Mouse (Mus musculus): ENCODE measurements around the gene 4930563M21Rik. TPM values are rescaled to one million over a fixed set of nuclear protein-coding genes. Genes with fewer than 3 reads are reported as not detected.
"Not testable (repeated sequence)": the region's sequence is repeated elsewhere in the genome, so short reads cannot be mapped to it uniquely, and the experiment has no call there.

Gene 4930563M21Rik
- total RNA-seq (2017): not detected in 2 replicates

GRCm38 (mm10) chr9:56010450-56010849, at the start of gene 4930563M21Rik:
Gene 4930563M21Rik (minus strand): TSS chr9:56010550.
- ATAC-seq (ENCODE audit: extremely low read depth, insufficient number of reproducible peaks, low FRiP score, poor library complexity, severe bottlenecking): no peak

GRCm38 (mm10) chr9:56056147-56056546, 45.8 kb upstream of the 4930563M21Rik start:
- no peak for ATAC-seq (ENCODE audit: extremely low read depth, insufficient number of reproducible peaks, low FRiP score, poor library complexity, severe bottlenecking)

- no peak for ATAC-seq (ENCODE audit: extremely low read depth, insufficient number of reproducible peaks, low FRiP score, poor library complexity, severe bottlenecking)
Measured at GRCm38 (mm10) chr9:56053796-56054195, 43.4 kb upstream of the 4930563M21Rik start.

- ATAC-seq (ENCODE audit: extremely low read depth, insufficient number of reproducible peaks, low FRiP score, poor library complexity, severe bottlenecking): no peak
Measured at GRCm38 (mm10) chr9:56042181-56042621, 31.9 kb upstream of the 4930563M21Rik start.

GRCm38 (mm10) chr9:56041372-56042180, 31.2 kb upstream of the 4930563M21Rik start, which contains the start of gene Rcn2:
Gene Rcn2 (plus strand): TSS chr9:56041845.
- peak; percentile 100 for ATAC-seq (ENCODE audit: extremely low read depth, insufficient number of reproducible peaks, low FRiP score, poor library complexity, severe bottlenecking)

GRCm38 (mm10) chr9:56032219-56032618, 21.9 kb upstream of the 4930563M21Rik start:
- ATAC-seq (ENCODE audit: extremely low read depth, insufficient number of reproducible peaks, low FRiP score, poor library complexity, severe bottlenecking): no peak

GRCm38 (mm10) chr9:56027292-56027691, 16.9 kb upstream of the 4930563M21Rik start:
- no peak for ATAC-seq (ENCODE audit: extremely low read depth, insufficient number of reproducible peaks, low FRiP score, poor library complexity, severe bottlenecking)

GRCm38 (mm10) chr9:56024772-56025171, 14.4 kb upstream of the 4930563M21Rik start:
- ATAC-seq (ENCODE audit: extremely low read depth, insufficient number of reproducible peaks, low FRiP score, poor library complexity, severe bottlenecking): no peak

GRCm38 (mm10) chr9:56004679-56005078, 5.7 kb downstream of the 4930563M21Rik start:
- ATAC-seq (ENCODE audit: extremely low read depth, insufficient number of reproducible peaks, low FRiP score, poor library complexity, severe bottlenecking): not testable (repeated sequence)

GRCm38 (mm10) chr9:55946819-55947218, 63.5 kb downstream of the 4930563M21Rik start:
- ATAC-seq (ENCODE audit: extremely low read depth, insufficient number of reproducible peaks, low FRiP score, poor library complexity, severe bottlenecking): peak; percentile 66; the same call in 1 of the 2 replicates

GRCm38 (mm10) chr9:55941356-55941755, 69.0 kb downstream of the 4930563M21Rik start:
- no peak for ATAC-seq (ENCODE audit: extremely low read depth, insufficient number of reproducible peaks, low FRiP score, poor library complexity, severe bottlenecking)

- no peak for ATAC-seq (ENCODE audit: extremely low read depth, insufficient number of reproducible peaks, low FRiP score, poor library complexity, severe bottlenecking)
Measured at GRCm38 (mm10) chr9:55938618-55938985, 71.7 kb downstream of the 4930563M21Rik start.

- peak; percentile 87 for ATAC-seq (ENCODE audit: extremely low read depth, insufficient number of reproducible peaks, low FRiP score, poor library complexity, severe bottlenecking)
Measured at GRCm38 (mm10) chr9:55937664-55938617, 72.4 kb downstream of the 4930563M21Rik start, which contains the start of gene Scaper. Gene Scaper (minus strand): TSS chr9:55938119.

GRCm38 (mm10) chr9:55937224-55937663, 73.1 kb downstream of the 4930563M21Rik start:
- ATAC-seq (ENCODE audit: extremely low read depth, insufficient number of reproducible peaks, low FRiP score, poor library complexity, severe bottlenecking): no peak

GRCm38 (mm10) chr9:55932482-55932881, 77.9 kb downstream of the 4930563M21Rik start:
- ATAC-seq (ENCODE audit: extremely low read depth, insufficient number of reproducible peaks, low FRiP score, poor library complexity, severe bottlenecking): no peak

- ATAC-seq (ENCODE audit: extremely low read depth, insufficient number of reproducible peaks, low FRiP score, poor library complexity, severe bottlenecking): no peak
Measured at GRCm38 (mm10) chr9:55918579-55918978, 91.8 kb downstream of the 4930563M21Rik start.

- no peak for ATAC-seq (ENCODE audit: extremely low read depth, insufficient number of reproducible peaks, low FRiP score, poor library complexity, severe bottlenecking)
Measured at GRCm38 (mm10) chr9:55916751-55917150, 93.6 kb downstream of the 4930563M21Rik start.

Measured in neutrophil, adult 5-6 weeks (primary cell).